Mouse (Mus musculus) thymus, adult 2 months (tissue): ENCODE measurements around the gene Setd5. TPM values are rescaled to one million over a fixed set of nuclear protein-coding genes. Genes with fewer than 3 reads are reported as not detected.
A peak's percentile ranks its signal among the peaks of the same experiment; 100 is the strongest.

Source experiments
- DNase-seq: peaks from one replicate; pipeline ENCODE4 v3.0.0; 2021
- H3K27ac ChIP-seq: fragments of 200-500 bp; 2 replicates; pipeline ENCODE4 v1.5.1; 2012; ENCODE audit warnings: low read length, control low read depth; ENCODE audit not compliant: control insufficient read depth, insufficient read depth
- H3K27me3 ChIP-seq: fragments of 200-500 bp; 2 replicates; pipeline ENCODE4 v1.6.1; 2012; ENCODE audit warnings: mild to moderate bottlenecking, low read length, moderate library complexity, mixed read lengths; ENCODE audit not compliant: control insufficient read depth, insufficient read depth
- H3K36me3 ChIP-seq: fragments of 200-500 bp; 2 replicates; pipeline ENCODE4 v1.6.1; 2012; ENCODE audit warnings: mild to moderate bottlenecking, low read length, moderate library complexity; ENCODE audit not compliant: control insufficient read depth, insufficient read depth
- H3K4me1 ChIP-seq: fragments of 200-500 bp; replicated peaks from 2 replicates; pipeline ENCODE4 v1.6.1; 2012; ENCODE audit warnings: low read length; ENCODE audit not compliant: control insufficient read depth, insufficient read depth
- H3K4me3 ChIP-seq: fragments of 200-500 bp; 2 replicates; pipeline ENCODE4 v1.5.1; 2012; ENCODE audit warnings: mild to moderate bottlenecking, low read length, control low read depth, moderate library complexity; ENCODE audit not compliant: control insufficient read depth, insufficient read depth
- CTCF ChIP-seq: fragments of 200-500 bp; IDR thresholded peaks from 2 replicates; pipeline ENCODE4 v1.5.1; 2012; ENCODE audit warnings: mild to moderate bottlenecking, control low read depth, low read length, moderate library complexity, borderline replicate concordance; ENCODE audit not compliant: control insufficient read depth, poor library complexity, insufficient read depth; ENCODE audit errors: extremely low read depth
- POLR2A ChIP-seq: fragments of 200-500 bp; IDR thresholded peaks from 2 replicates; pipeline ENCODE4 v1.6.1; 2012; ENCODE audit warnings: mild to moderate bottlenecking, low read length, control low read depth, moderate library complexity; ENCODE audit not compliant: control insufficient read depth, poor library complexity, insufficient read depth; ENCODE audit errors: extremely low read depth
- whole genome bisulfite sequencing: fragments of 180-500 bp; shearing (Covaris S2); methylation state at CpG from one replicate; pipeline ENCODE4 v1.1.7; 2018; 5-methylcytosine and 5-hydroxymethylcytosine counted together
- polyA plus RNA-seq: library from polyadenylated mRNA; depleted of rRNA; stranded (reverse); fragments of >200 nt; gene quantifications from 2 replicates; pipeline ENCODE4 v1.2.3, GENCODE M21; 2012

Gene Setd5
- polyA plus RNA-seq, 1 experiment, result 51.8 TPM

DNA sequence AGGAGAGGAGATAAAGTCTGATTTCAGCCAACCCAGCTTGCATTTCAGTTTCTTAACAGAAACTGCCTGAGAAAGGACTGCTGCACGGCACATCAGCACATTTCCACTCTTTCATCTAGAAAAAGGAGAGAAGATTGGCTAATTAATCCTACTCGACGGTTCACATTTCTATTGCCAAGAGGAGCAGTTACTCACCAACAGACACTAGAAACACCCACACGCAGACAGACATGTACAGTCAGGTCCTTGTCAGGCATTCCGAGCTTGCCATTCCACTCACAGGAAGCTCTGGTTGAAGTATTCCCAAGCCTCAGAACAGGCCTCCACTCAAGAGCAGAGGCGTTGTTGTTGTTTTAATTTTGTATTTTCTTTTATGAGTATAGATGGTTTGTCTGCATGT, 42.7 kb upstream of the Setd5 start:
- 91% methylated on average over 6 of the region's 6 CpGs for WGBS

DNA sequence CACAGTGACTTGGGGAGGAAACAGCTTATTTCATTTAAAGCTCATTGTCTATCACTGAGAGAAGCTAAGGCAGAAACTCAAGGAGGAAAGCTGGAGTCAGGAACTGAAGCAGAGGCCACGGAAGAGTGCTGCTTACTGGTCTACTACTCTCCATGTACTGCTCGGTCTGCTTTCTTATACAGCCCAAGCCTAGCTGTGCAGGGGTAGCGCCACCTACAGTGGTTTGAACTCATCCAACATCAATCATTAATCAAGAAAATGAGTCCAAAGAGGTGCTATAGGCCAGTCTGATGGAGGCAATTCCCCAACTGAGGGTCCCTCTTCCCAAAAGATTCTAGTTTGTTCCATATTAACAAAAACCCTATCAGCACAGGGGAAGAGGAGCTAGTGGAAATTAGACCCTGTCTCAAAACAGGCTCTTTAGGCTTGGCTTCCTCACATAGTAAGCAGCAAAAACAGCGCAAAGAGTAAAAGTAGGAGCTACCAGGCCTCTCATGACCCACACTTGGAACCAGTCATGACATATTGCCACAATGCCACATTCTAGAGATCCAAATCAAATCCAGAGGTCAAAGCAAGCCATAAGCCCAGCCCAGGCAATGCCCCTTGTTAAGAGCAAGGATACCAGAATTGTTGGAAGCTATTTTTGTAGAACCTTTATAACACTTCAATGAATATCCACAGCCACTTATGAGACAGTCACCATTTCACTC, 40.5 kb upstream of the Setd5 start:
- H3K4me3 ChIP-seq, result no peak overlapping the region
- no peaks in the 10 kb centered on the region for H3K36me3 ChIP-seq
- 94% methylated on average over 4 of the region's 4 CpGs for WGBS
- no peak overlapping the region for H3K27ac ChIP-seq
- H3K27me3 ChIP-seq, result no peaks in the 10 kb centered on the region
- DNase-seq, result no peak
- peaks cover 2% of the 10 kb centered on the region; the same call in 1 of the 2 replicates for H3K4me1 ChIP-seq
- no peak for TF ChIP-seq CTCF
- no peak for TF ChIP-seq POLR2A

More for the DNA sequence above, 42.7 kb upstream of the Setd5 start:
- H3K27me3 ChIP-seq, result no peaks in the 10 kb centered on the region
- H3K4me1 ChIP-seq, result peaks cover 2% of the 10 kb centered on the region; the same call in 1 of the 2 replicates
- DNase-seq, result no peak
- H3K27ac ChIP-seq, result no peak overlapping the region
- TF ChIP-seq POLR2A (no peak), CTCF (no peak)
- no peak overlapping the region for H3K4me3 ChIP-seq
- no peaks in the 10 kb centered on the region for H3K36me3 ChIP-seq

DNA sequence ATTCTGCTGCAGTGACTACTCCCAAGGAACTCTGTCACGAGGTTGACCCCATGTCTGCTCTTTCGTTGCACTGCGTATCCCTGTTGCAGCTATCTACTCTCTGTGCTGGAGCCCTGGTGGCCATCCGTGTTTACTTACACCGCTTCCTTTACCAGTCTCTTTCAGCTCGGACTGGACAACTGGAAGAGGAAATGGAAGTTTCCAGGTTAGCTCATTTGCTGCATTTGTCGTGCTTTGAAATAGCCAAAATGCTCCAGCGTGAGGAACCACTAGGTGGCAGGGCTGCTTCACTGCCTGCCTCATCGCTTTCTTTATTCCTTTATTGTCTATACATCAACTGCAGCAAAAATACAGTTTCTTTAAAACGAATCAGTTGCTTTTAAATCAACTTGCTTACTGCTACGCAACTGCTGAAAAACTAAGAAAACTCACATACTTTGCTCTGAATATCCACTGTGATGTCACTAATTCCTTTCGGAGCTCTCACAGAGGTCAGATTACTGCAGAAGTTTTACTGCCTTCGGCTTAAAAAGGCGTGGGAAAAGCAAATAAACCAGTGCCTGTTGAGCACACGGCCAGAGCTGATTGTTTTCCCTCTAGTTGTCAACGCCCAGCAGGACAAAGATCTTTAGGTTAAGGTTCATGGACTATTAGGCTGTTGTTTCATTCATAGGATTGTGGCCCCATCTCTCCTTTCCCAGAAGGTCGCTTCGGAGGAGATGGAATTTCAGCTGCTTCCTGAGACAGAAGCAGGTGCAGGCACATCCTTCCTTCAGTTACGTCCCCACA, 39.0 kb upstream of the Setd5 start:
- WGBS, result 30% methylated on average over 19 of the region's 19 CpGs
- TF ChIP-seq CTCF (no peak), POLR2A (no peak)
- H3K27me3 ChIP-seq, result no peaks in the 10 kb centered on the region
- peaks cover 2% of the 10 kb centered on the region; the same call in 1 of the 2 replicates for H3K4me1 ChIP-seq
- H3K4me3 ChIP-seq, result no peak overlapping the region
- peak; percentile 70 for DNase-seq
- H3K36me3 ChIP-seq, result no peaks in the 10 kb centered on the region
- no peak overlapping the region; the same call in 1 of the 2 replicates for H3K27ac ChIP-seq

DNA sequence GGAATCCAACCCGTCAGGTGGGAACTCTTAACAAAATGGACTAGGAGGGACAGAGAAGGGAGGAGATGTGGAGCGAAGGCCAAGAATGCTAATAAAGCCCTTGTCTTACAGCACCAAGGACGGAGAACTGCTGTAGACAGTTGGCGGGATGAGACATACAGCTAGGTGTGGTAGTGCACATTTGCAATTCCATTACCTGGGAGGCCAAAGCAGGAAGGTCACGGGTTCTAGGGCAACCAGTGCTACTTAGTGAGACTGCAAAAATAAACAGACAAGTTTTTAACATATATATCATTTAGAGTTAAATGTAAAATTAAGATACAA, 38.5 kb upstream of the Setd5 start:
- Histone ChIP-seq H3K36me3 (no peaks in the 10 kb centered on the region), H3K4me1 (peaks cover 2% of the 10 kb centered on the region; the same call in 1 of the 2 replicates), H3K4me3 (no peak overlapping the region), H3K27ac (no peak overlapping the region), H3K27me3 (no peaks in the 10 kb centered on the region)
- TF ChIP-seq CTCF (no peak), POLR2A (no peak)
- WGBS, result 86% methylated on average over 5 of the region's 5 CpGs
- DNase-seq, result no peak

DNA sequence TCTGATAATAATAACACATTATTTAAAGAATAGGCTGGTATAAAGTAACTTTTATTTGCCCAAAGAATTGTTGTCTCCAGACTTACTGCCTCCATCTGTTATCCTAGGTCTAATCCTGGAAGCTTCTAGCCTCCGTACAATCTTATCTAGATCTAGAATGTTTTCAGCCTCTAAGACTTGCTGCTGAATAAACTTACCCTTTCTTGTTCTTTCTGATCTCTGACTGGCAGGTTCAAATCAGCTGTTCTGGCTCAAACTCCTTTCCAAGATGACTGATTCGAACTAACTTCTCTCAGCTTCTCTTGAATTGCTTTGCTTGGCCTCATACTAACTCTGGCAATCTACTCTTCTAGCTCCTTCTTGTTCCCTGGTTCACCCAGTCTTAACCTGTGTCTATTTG, 36.8 kb upstream of the Setd5 start:
- no peak overlapping the region for H3K27ac ChIP-seq
- no peak overlapping the region for H3K4me3 ChIP-seq
- 91% methylated on average over 2 of the region's 2 CpGs for WGBS
- DNase-seq, result no peak
- no peaks in the 10 kb centered on the region for H3K27me3 ChIP-seq
- no peak for TF ChIP-seq CTCF
- no peak for TF ChIP-seq POLR2A
- H3K4me1 ChIP-seq, result peaks cover 4% of the 10 kb centered on the region
- H3K36me3 ChIP-seq, result no peaks in the 10 kb centered on the region

DNA sequence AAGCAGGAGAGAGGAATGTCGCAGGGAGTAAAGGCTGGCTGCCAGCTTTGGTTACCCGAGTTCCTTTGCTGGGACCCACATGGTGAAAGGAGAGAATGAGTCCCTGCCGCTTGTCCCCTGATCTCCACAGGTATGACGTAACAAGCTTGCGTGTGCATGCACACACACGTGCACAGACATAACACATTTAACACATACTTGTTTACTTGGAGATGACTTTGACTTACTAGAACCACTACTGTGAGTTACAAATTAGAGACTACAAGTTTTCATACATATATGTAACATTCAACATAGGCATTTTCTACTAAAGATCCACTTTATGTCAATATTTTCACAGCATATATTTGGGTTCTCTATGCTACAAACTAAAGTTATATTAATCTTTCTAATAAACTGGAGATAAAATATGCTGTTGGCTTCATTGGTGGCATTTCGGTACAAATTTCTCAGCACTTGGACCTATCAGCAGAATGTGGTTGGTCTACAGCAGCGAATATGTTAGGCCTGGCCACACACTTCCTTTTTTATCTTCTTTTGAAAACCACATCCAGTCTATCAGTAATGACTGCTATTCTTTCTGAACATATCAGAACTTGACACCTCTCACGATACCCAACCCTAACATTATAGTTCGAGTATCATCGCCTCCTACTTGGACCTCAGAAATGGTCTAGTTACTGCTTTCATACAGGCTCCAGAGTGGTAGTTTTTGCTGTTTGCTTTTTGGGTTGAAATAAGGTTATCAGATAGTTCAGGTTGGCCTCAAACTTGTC, 35.8 kb upstream of the Setd5 start:
- H3K4me3 ChIP-seq, result no peak overlapping the region
- TF ChIP-seq POLR2A, result no peak
- TF ChIP-seq CTCF, result no peak
- no peaks in the 10 kb centered on the region for H3K27me3 ChIP-seq
- no peak for DNase-seq
- H3K27ac ChIP-seq, result no peak overlapping the region
- WGBS, result 65% methylated on average over 11 of the region's 11 CpGs
- H3K4me1 ChIP-seq, result peaks cover 6% of the 10 kb centered on the region
- H3K36me3 ChIP-seq, result no peaks in the 10 kb centered on the region
